Mouse (Mus musculus): ENCODE results near the gene Adcy2. TPM values are rescaled to one million over a fixed set of nuclear protein-coding genes. Genes with fewer than 3 reads are reported as not detected.

The Adcy2 gene
- total and polyA plus RNA-seq, 3 experiments = not detected

GRCm38 (mm10) chr13:68811185-68811584 lies 188.2 kb downstream of the Adcy2 start:
- no peak for DNase-seq (ENCODE audit: extremely low read depth)
- Histone ChIP-seq H3K9ac (ENCODE audit: insufficient read depth, low read depth) (no peak overlapping the region), H3K36me3 (replicated peaks in 1 of 2; ENCODE audit: control insufficient read depth in 1 of 2, insufficient read depth in 1 of 2, low read length in 1 of 2) (no peaks in the 10 kb centered on the region), H3K27ac (ENCODE audit: insufficient read depth, low read depth) (no peak overlapping the region), H3K79me2 (replicated peaks; ENCODE audit: control insufficient read depth, extremely low read depth, insufficient read depth, poor library complexity, severe bottlenecking) (no peaks in the 10 kb centered on the region), H3K27me3 (replicated peaks) (no peaks in the 10 kb centered on the region), H3K4me3 (replicated peaks in 1 of 3; ENCODE audit: low read depth in 2 of 3, low read length in 2 of 3, poor library complexity in 1 of 3) (no peak overlapping the region), H3K9me3 (replicated peaks; ENCODE audit: low read length) (peaks cover 68% of the 10 kb centered on the region), H3K4me1 (ENCODE audit: control insufficient read depth in 1 of 2, insufficient read depth in 2 of 2) (no peaks in the 10 kb centered on the region), H3K4me2 (ENCODE audit: insufficient read depth, low read depth, poor library complexity, severe bottlenecking) (no peak overlapping the region)
- no peak for TF ChIP-seq EP300 (IDR thresholded peaks at IDR 0.05; ENCODE audit: low read length)
- no peak for TF ChIP-seq MYC (IDR thresholded peaks at IDR 0.05; ENCODE audit: low read depth, low read length)
- TF ChIP-seq PAX5 (IDR thresholded peaks at IDR 0.05; ENCODE audit: low read length) = no peak
- no peak for TF ChIP-seq CTCF (conservative IDR thresholded peaks at IDR 0.05 in 1 of 2, IDR thresholded peaks at IDR 0.05 in 1 of 2; ENCODE audit: low read depth in 2 of 2, low read length in 2 of 2)
- TF ChIP-seq TBP (conservative IDR thresholded peaks at IDR 0.05; ENCODE audit: low read depth, low read length) = no peak
- TF ChIP-seq USF1 (IDR thresholded peaks at IDR 0.05; ENCODE audit: low read depth, low read length) = no peak
- no peak for TF ChIP-seq NRF1 (IDR thresholded peaks at IDR 0.05; ENCODE audit: low read depth, low read length)
- no peak for TF ChIP-seq SIN3A (IDR thresholded peaks at IDR 0.05; ENCODE audit: low read length)
- no peak for TF ChIP-seq RCOR1 (conservative IDR thresholded peaks at IDR 0.05; ENCODE audit: low read depth, low read length)
- no peak for TF ChIP-seq HCFC1 (IDR thresholded peaks at IDR 0.05; ENCODE audit: low read depth, low read length)
- TF ChIP-seq UBTF (IDR thresholded peaks at IDR 0.05; ENCODE audit: low read depth, low read length) = no peak
- TF ChIP-seq POLR2A (IDR thresholded peaks at IDR 0.05; ENCODE audit: low read depth, low read length) = no peak
- no peak for TF ChIP-seq GABPA (IDR thresholded peaks at IDR 0.05; ENCODE audit: insufficient replicate concordance, low read depth, low read length)
- TF ChIP-seq ETS1 (conservative IDR thresholded peaks at IDR 0.05; ENCODE audit: low read depth, low read length) = no peak
- no peak for TF ChIP-seq TCF12 (IDR thresholded peaks at IDR 0.05; ENCODE audit: low read depth, low read length)
- no peak for TF ChIP-seq ZNF384 (IDR thresholded peaks at IDR 0.05; ENCODE audit: low read depth, low read length)
- dilution Hi-C loops (cut with MboI; ENCODE audit: extremely low pct_ligation_motif_present, extremely low pct_unique_long_range_greater_than_20kb, low sequenced_read_pairs) = no loop called here
- in situ Hi-C loops (cut with MboI; ENCODE audit: low pct_ligation_motif_present, low pct_unique_long_range_greater_than_20kb, low sequenced_read_pairs) = no loop called here

GRCm38 (mm10) chr13:68799777-68800176 lies 199.6 kb downstream of the Adcy2 start:
- H3K4me3 ChIP-seq (replicated peaks in 1 of 3; ENCODE audit: low read depth in 2 of 3, low read length in 2 of 3, poor library complexity in 1 of 3) = no peak overlapping the region
- in situ Hi-C loops (cut with MboI; ENCODE audit: low pct_ligation_motif_present, low pct_unique_long_range_greater_than_20kb, low sequenced_read_pairs) (no loop called here), dilution Hi-C loops (cut with MboI; ENCODE audit: extremely low pct_ligation_motif_present, extremely low pct_unique_long_range_greater_than_20kb, low sequenced_read_pairs) (no loop called here)
- H3K4me1 ChIP-seq (ENCODE audit: control insufficient read depth in 1 of 2, insufficient read depth in 2 of 2) = no peaks in the 10 kb centered on the region
- no peak overlapping the region for H3K4me2 ChIP-seq (ENCODE audit: insufficient read depth, low read depth, poor library complexity, severe bottlenecking)
- H3K36me3 ChIP-seq (replicated peaks in 1 of 2; ENCODE audit: control insufficient read depth in 1 of 2, insufficient read depth in 1 of 2, low read length in 1 of 2) = no peaks in the 10 kb centered on the region
- no peak for DNase-seq (ENCODE audit: extremely low read depth)
- no peaks in the 10 kb centered on the region for H3K79me2 ChIP-seq (replicated peaks; ENCODE audit: control insufficient read depth, extremely low read depth, insufficient read depth, poor library complexity, severe bottlenecking)
- no peak for TF ChIP-seq HCFC1 (IDR thresholded peaks at IDR 0.05; ENCODE audit: low read depth, low read length)
- TF ChIP-seq POLR2A (IDR thresholded peaks at IDR 0.05; ENCODE audit: low read depth, low read length) = no peak
- no peak for TF ChIP-seq TCF12 (IDR thresholded peaks at IDR 0.05; ENCODE audit: low read depth, low read length)
- TF ChIP-seq EP300 (IDR thresholded peaks at IDR 0.05; ENCODE audit: low read length) = no peak
- TF ChIP-seq E2F4 (IDR thresholded peaks at IDR 0.05; ENCODE audit: insufficient replicate concordance, low read depth, low read length) = no peak
- TF ChIP-seq CTCF (conservative IDR thresholded peaks at IDR 0.05 in 1 of 2, IDR thresholded peaks at IDR 0.05 in 1 of 2; ENCODE audit: low read depth in 2 of 2, low read length in 2 of 2) = no peak
- TF ChIP-seq GABPA (IDR thresholded peaks at IDR 0.05; ENCODE audit: insufficient replicate concordance, low read depth, low read length) = no peak
- TF ChIP-seq ZNF384 (IDR thresholded peaks at IDR 0.05; ENCODE audit: low read depth, low read length) = no peak
- no peak for TF ChIP-seq POLR2AphosphoS2 (IDR thresholded peaks at IDR 0.05; ENCODE audit: low read depth, low read length)
- no peak for TF ChIP-seq TBP (conservative IDR thresholded peaks at IDR 0.05; ENCODE audit: low read depth, low read length)
- no peak for TF ChIP-seq CHD1 (IDR thresholded peaks at IDR 0.05; ENCODE audit: low read depth, low read length)
- TF ChIP-seq ZMIZ1 (IDR thresholded peaks at IDR 0.05; ENCODE audit: low read depth, low read length) = no peak
- no peak for TF ChIP-seq ZC3H11A (IDR thresholded peaks at IDR 0.05; ENCODE audit: low read depth, low read length)
- no peak for TF ChIP-seq CHD2 (IDR thresholded peaks at IDR 0.05; ENCODE audit: low read length)
- TF ChIP-seq MYC (IDR thresholded peaks at IDR 0.05; ENCODE audit: low read depth, low read length) = no peak
- TF ChIP-seq NELFE (IDR thresholded peaks at IDR 0.05; ENCODE audit: low read depth, low read length) = no peak
- no peak overlapping the region for H3K27ac ChIP-seq (ENCODE audit: insufficient read depth, low read depth)
- H3K9me3 ChIP-seq (replicated peaks; ENCODE audit: low read length) = peaks cover 68% of the 10 kb centered on the region
- H3K9ac ChIP-seq (ENCODE audit: insufficient read depth, low read depth) = no peak overlapping the region
- no peaks in the 10 kb centered on the region for H3K27me3 ChIP-seq (replicated peaks)
